Mouse (Mus musculus) layer of hippocampus, postnatal 25 days (tissue): ENCODE measurements around the gene Nuak2. TPM values are rescaled to one million over a fixed set of nuclear protein-coding genes. Genes with fewer than 3 reads are reported as not detected.

Source experiments
- DNase-seq, 2 experiments: peaks; one replicate each; pipeline ENCODE4 v3.0.0; 2022; ENCODE audit warnings: mixed read lengths in 2 of 2, low spot score in 1 of 2; ENCODE audit errors: extremely low spot score in 1 of 2
- total RNA-seq, 2 experiments: library from RNA; stranded (reverse); gene quantifications; 2 replicates each; pipeline ENCODE4 v1.2.3; 2021

Nuak2 gene
- total RNA-seq, 2 experiments from 2014 or later = 0.64 to 0.92 TPM

- DNase-seq = no peak
Measured at GRCm38 (mm10) chr1:132372896-132373534, 57.1 kb downstream of the Nuak2 start.

- no peak for DNase-seq
Measured at GRCm38 (mm10) chr1:132374140-132374872, 58.4 kb downstream of the Nuak2 start.

- DNase-seq = no peak
Measured at GRCm38 (mm10) chr1:132374873-132375244, 58.9 kb downstream of the Nuak2 start.

DNA sequence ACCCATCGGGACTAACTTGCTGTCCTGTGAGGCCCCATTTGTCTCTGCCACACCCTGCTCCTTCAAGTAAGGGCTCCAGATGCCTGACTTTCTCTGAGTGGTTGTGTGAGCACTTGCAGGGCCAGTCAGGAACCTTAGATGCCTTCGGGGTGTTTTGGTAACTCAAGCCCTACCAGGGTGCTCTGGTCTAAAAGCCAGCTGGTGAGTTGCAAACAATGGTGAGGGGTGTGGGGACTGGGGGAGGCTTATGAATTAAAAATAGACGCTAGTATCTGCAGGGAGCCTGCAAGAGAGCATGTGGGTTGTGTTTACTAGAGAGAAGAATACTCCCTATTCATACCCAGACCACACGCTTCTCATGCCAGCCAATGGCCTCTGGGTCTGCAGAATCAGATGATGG, 59.3 kb downstream of the Nuak2 start:
- no peak for DNase-seq

DNA sequence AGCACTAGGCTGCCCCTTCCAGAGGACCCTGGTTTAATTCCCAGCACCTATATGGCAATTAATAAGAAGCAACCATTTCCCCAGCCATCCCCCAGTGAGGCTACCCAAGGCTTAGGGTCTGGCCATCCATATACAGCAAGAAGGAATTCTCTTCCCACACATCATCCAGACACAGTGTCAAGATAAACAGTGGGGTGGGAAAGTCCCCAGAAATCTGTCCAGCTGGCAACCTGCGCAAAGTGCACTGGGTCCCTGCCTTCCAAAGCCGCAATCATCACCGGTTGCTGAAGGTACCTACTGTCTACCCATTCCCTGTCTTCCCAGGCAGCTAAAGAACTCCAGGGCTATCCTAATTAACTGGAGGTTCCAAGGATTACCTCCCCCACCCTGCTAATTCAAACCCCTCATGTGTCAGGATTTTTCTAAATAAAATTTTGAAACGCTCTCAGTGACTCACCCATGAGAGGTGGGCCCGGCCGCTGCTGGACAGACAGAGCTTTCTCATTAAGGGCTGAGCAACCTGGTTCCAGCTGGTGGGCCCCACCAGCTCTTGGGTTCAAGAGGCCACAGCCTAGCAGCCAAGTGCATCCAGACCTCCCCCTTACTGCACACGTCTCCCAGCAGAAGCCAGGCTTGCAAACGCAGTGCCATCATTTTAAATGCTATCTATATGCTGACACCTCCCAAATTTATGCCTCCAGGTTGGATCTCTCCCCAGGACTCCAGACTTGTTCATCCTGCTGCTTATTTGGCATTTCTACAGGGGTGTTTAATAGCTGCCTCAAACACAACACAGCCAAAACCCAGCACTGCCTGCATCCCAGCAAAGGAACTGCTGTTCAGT, 60.5 kb downstream of the Nuak2 start:
- no peak for DNase-seq

DNA sequence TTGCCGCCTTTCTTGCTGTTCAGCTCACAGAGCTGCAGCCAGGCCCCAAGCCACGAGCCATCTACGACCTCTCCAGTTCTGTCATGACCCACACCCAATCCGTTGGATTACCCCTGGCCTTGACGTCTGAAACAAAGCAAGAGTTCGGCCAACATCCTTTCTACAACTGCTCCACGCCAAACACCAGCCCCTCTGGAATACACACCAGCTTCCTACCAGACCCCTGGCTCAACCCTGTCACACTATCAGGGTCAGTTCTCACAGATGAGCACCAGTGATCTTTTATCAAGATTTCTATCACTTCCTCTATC, 61.1 kb downstream of the Nuak2 start:
- no peak for DNase-seq

- no peak for DNase-seq
Measured at GRCm38 (mm10) chr1:132377811-132378210, 61.9 kb downstream of the Nuak2 start.

- DNase-seq = no peak
Measured at GRCm38 (mm10) chr1:132380550-132381100, 64.7 kb downstream of the Nuak2 start.

GRCm38 (mm10) chr1:132381929-132382328, 66.0 kb downstream of the Nuak2 start:
- DNase-seq = no peak

Other genes with a start within 250 kb of the Nuak2 start
- gene Mfsd4a, start 248.1 kb upstream of the Nuak2 start, total RNA-seq = 10 to 100 TPM; 61.3 to 72.8 TPM
- 10 to 100 TPM; 24.4 to 25.7 TPM for gene Cdk18, start 176.4 kb upstream of the Nuak2 start, total RNA-seq
- gene Lemd1, start 124.7 kb upstream of the Nuak2 start, total RNA-seq = 1 to 10 TPM; 1.1 to 1.7 TPM
- gene AC124108.1, start 124.7 kb upstream of the Nuak2 start, total RNA-seq = under 1 TPM; 0.25 to 0.92 TPM
- not detected for gene Gm10188, start 86.4 kb upstream of the Nuak2 start, total RNA-seq
- gene Klhdc8a, start 17.5 kb upstream of the Nuak2 start, total RNA-seq = 1 to 10 TPM; 4.2 to 4.6 TPM
- gene Tmcc2, start 75.2 kb downstream of the Nuak2 start, total RNA-seq = 100 to 1,000 TPM; 232 to 246 TPM
- 10 to 100 TPM; 47.4 to 49.5 TPM for gene Dstyk, start 101.4 kb downstream of the Nuak2 start, total RNA-seq
- gene Rbbp5, start 161.2 kb downstream of the Nuak2 start, total RNA-seq = 10 to 100 TPM; 59.0 to 62.8 TPM
- gene Tmem81, start 190.1 kb downstream of the Nuak2 start, total RNA-seq = 1 to 10 TPM; 5.3 to 6.2 TPM
- 10 to 100 TPM; 69.3 to 69.6 TPM for gene Cntn2, start 227.1 kb downstream of the Nuak2 start, total RNA-seq